In genomic region chrX:103447539-103448169, GRCm38 (mm10) we compare ENCODE assay signal across 8 mouse cellular contexts. TPM values are rescaled to one million over a fixed set of nuclear protein-coding genes. Genes with fewer than 3 reads are reported as not detected.
DNase-seq lines count a peak whose midpoint lies in the region; ATAC-seq and TF ChIP-seq lines count a peak whose summit lies in the region.

No protein-coding gene starts in this region.

- intact Hi-C loops in left cerebral cortex, postnatal 14 days (cut with DNase I) = no loop called here

- H3K4me2 ChIP-seq in embryonic facial prominence, embryonic 14.5 days (ENCODE audit: low read depth, low read length) = peak overlapping the region; percentile 60
- peak overlapping the region; percentile 54 for H3K4me2 ChIP-seq in hindbrain, embryonic 11.5 days (replicated peaks; ENCODE audit: low read depth, low read length)

- H3K4me3 ChIP-seq in E14TG2a.4 (replicated peaks; ENCODE audit: low read length) = peak overlapping the region; percentile 92
- peak overlapping the region; percentile 8; the same call in 1 of the 2 replicates for H3K4me3 ChIP-seq in bone marrow macrophage, adult 2 months (ENCODE audit: insufficient read depth, low read length)
- H3K4me3 ChIP-seq in embryonic facial prominence, embryonic 14.5 days (ENCODE audit: low read depth, low read length) = peak overlapping the region; percentile 33
- peak overlapping the region; percentile 22 for H3K4me3 ChIP-seq in hindbrain, embryonic 11.5 days (ENCODE audit: low read depth, low read length)
- H3K4me3 ChIP-seq in megakaryocyte, embryonic 14.5 days (replicated peaks) = peak overlapping the region; percentile 86

- DNase-seq in embryonic facial prominence, embryonic 14.5 days (ENCODE audit: low spot score) = peak; percentile 39
- DNase-seq in hindbrain, embryonic 11.5 days (ENCODE audit: low spot score) = peak; percentile 19
- peak; percentile 8 to 15 for DNase-seq in left cerebral cortex, postnatal 14 days (ENCODE audit: low spot score in 2 of 2)
- peak; percentile 6 to 43 for DNase-seq in spleen, postnatal 14 days (ENCODE audit: low spot score in 2 of 2)
- no peak for DNase-seq in layer of hippocampus, adult 9-10 months (ENCODE audit: low spot score)

- no peak overlapping the region for H3K27ac ChIP-seq in bone marrow macrophage, adult 2 months (ENCODE audit: insufficient read depth, low read depth, low read length)
- H3K27ac ChIP-seq in embryonic facial prominence, embryonic 14.5 days (replicated peaks; ENCODE audit: low read depth, low read length) = no peak overlapping the region
- H3K27ac ChIP-seq in hindbrain, embryonic 11.5 days (ENCODE audit: low read depth, low read length) = no peak overlapping the region

- H3K27me3 ChIP-seq in E14TG2a.4 (ENCODE audit: insufficient read depth, low read length) = no peaks in the 10 kb centered on the region
- H3K27me3 ChIP-seq in embryonic facial prominence, embryonic 14.5 days (replicated peaks; ENCODE audit: control insufficient read depth, insufficient read depth, low read length) = peaks cover 29% of the 10 kb centered on the region
- peaks cover 18% of the 10 kb centered on the region for H3K27me3 ChIP-seq in hindbrain, embryonic 11.5 days (ENCODE audit: control insufficient read depth, insufficient read depth, low read length)
- H3K27me3 ChIP-seq in megakaryocyte, embryonic 14.5 days (replicated peaks) = peaks cover 24% of the 10 kb centered on the region

- H3K36me3 ChIP-seq in E14TG2a.4 (ENCODE audit: insufficient read depth, low read length) = peaks cover 3% of the 10 kb centered on the region; the same call in 1 of the 2 replicates
- no peaks in the 10 kb centered on the region for H3K36me3 ChIP-seq in embryonic facial prominence, embryonic 14.5 days (ENCODE audit: control insufficient read depth, insufficient read depth, low read length)
- H3K36me3 ChIP-seq in hindbrain, embryonic 11.5 days (ENCODE audit: control insufficient read depth, insufficient read depth, low read length) = no peaks in the 10 kb centered on the region
- no peaks in the 10 kb centered on the region for H3K36me3 ChIP-seq in megakaryocyte, embryonic 14.5 days (replicated peaks; ENCODE audit: low read length)

- H3K9ac ChIP-seq in embryonic facial prominence, embryonic 14.5 days (ENCODE audit: low read depth, low read length) = peak overlapping the region; percentile 34; the same call in 1 of the 2 replicates
- 0 out of 2 replicates have a peak overlapping the region, but pooled peaks have one; percentile 15 for H3K9ac ChIP-seq in hindbrain, embryonic 11.5 days (ENCODE audit: low read depth, low read length)

- no peaks in the 10 kb centered on the region for H3K9me3 ChIP-seq in E14TG2a.4 (ENCODE audit: low read length)
- 0 out of 2 replicates have a peak, but pooled peaks cover 4% of the 10 kb centered on the region for H3K9me3 ChIP-seq in embryonic facial prominence, embryonic 14.5 days (ENCODE audit: control insufficient read depth, low read length)
- H3K9me3 ChIP-seq in hindbrain, embryonic 11.5 days (ENCODE audit: control insufficient read depth, low read length) = no peaks in the 10 kb centered on the region
- H3K9me3 ChIP-seq in megakaryocyte, embryonic 14.5 days = peaks cover 8% of the 10 kb centered on the region; the same call in 1 of the 2 replicates

- TF ChIP-seq POLR2A in bone marrow macrophage, adult 2 months (IDR thresholded peaks at IDR 0.05; ENCODE audit: borderline replicate concordance, low read depth, low read length) = no peak

- no peak for TF ChIP-seq CTCF in E14TG2a.4 (conservative IDR thresholded peaks at IDR 0.05; ENCODE audit: low read length)
- TF ChIP-seq CTCF in bone marrow macrophage, adult 2 months (IDR thresholded peaks at IDR 0.05; ENCODE audit: low read depth, low read length) = no peak

- WGBS in embryonic facial prominence, embryonic 14.5 days = 15% methylated on average over 34 of the region's 34 CpGs
- WGBS in hindbrain, embryonic 11.5 days = 7% methylated on average over 34 of the region's 34 CpGs

- H3K4me1 ChIP-seq in E14TG2a.4 (replicated peaks; ENCODE audit: low read depth, low read length) = peaks cover 33% of the 10 kb centered on the region
- no peaks in the 10 kb centered on the region for H3K4me1 ChIP-seq in bone marrow macrophage, adult 2 months (ENCODE audit: control insufficient read depth, insufficient read depth, low read length)
- H3K4me1 ChIP-seq in embryonic facial prominence, embryonic 14.5 days (ENCODE audit: control insufficient read depth, insufficient read depth, low read length) = no peaks in the 10 kb centered on the region
- no peaks in the 10 kb centered on the region for H3K4me1 ChIP-seq in hindbrain, embryonic 11.5 days (replicated peaks; ENCODE audit: control insufficient read depth, insufficient read depth, low read length)
- peaks cover 10% of the 10 kb centered on the region for H3K4me1 ChIP-seq in megakaryocyte, embryonic 14.5 days

- peak; percentile 79 for ATAC-seq in embryonic facial prominence, embryonic 14.5 days (ENCODE audit: low read depth)
- ATAC-seq in hindbrain, embryonic 11.5 days (ENCODE audit: low FRiP score) = no peak

RNA-seq across cellular contexts. Expression of gene Gm26992, which starts 25.8 kb away (rescaled TPM):
- polyA plus RNA-seq in bone marrow macrophage, adult 2 months (2012; ENCODE audit: insufficient read depth, insufficient read length, missing spikeins) = not detected in 2 replicates
- not detected in 2 replicates for polyA plus RNA-seq in embryonic facial prominence, embryonic 14.5 days (2014; fragmentation: Nextera tagmentation; extraction: Ambion mirVana)
- polyA plus RNA-seq in hindbrain, embryonic 11.5 days (2014; fragmentation: Nextera tagmentation; extraction: Ambion mirVana) = not detected in 2 replicates
- not detected for total RNA-seq in left cerebral cortex, postnatal 14 days (2021)
- not detected in 2 replicates for polyA plus RNA-seq in megakaryocyte, embryonic 14.5 days (2012; ENCODE audit: insufficient read depth, low replicate concordance)

RNA-seq across cellular contexts. Expression of gene Tsx, which starts 33.4 kb away (rescaled TPM):
- polyA plus RNA-seq in bone marrow macrophage, adult 2 months (2012; ENCODE audit: insufficient read depth, insufficient read length, missing spikeins) = not detected in 2 replicates
- polyA plus RNA-seq in embryonic facial prominence, embryonic 14.5 days (2014; fragmentation: Nextera tagmentation; extraction: Ambion mirVana) = 0.35 and 0.65 TPM in 2 replicates
- 0.45 and 0.51 TPM in 2 replicates for polyA plus RNA-seq in hindbrain, embryonic 11.5 days (2014; fragmentation: Nextera tagmentation; extraction: Ambion mirVana)
- under 1 TPM in 1 of 2 experiments, not detected in 1; 0.46 TPM for total RNA-seq in left cerebral cortex, postnatal 14 days (2021)
- polyA plus RNA-seq in megakaryocyte, embryonic 14.5 days (2012; ENCODE audit: insufficient read depth, low replicate concordance) = not detected in 2 replicates

Comparison
In these comparisons a context has a peak if more than half of its experiments do, and no peak if none do; other contexts are left out.
1. H3K4me3 ChIP-seq: peak in every context shown above with its lines; median percentile 92 in E14TG2a.4; 86 in megakaryocyte, embryonic 14.5 days; 33 in embryonic facial prominence, embryonic 14.5 days; 22 in hindbrain, embryonic 11.5 days; 8 in bone marrow macrophage, adult 2 months.